Comparison of ENCODE assay signal across 8 mouse cellular contexts in the genomic region with DNA sequence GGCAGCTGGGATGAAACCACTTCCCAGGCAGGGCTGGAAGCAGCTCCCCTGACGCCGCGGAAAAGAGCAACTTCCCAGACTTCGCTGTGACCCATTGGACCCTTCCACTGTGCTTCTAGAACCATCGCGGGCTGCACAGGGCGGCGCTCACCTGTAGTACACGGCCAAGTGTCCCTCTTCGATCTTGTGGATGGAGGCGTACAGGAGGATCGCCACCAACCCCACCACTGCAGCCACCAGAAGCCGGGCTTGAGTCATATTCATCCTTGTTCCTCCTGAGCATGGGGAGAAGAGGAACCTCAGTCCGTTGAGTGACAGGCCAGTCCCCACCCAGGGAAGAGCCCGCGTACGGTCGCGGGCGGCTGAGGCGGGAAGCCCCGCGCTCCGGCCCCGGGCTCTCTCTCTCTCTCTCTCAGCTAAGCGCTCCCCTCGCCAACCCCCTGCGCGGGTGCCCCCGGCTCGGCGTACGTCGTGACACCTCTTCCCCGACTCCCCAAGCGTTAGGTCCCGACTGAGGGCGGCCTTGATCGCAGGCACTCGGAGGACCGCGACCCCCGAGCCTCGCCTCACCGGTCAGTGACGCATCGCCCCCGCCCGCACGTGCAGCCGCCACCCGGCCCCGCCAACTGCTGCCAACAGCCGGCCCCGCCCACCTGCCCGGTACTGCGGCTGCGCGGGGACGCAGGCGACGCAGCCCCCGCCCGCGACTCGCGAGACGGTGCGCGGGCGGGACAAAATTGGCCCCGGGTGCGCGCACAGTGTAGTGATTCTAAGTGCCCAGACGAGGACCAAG. TPM values are rescaled to one million over a fixed set of nuclear protein-coding genes. Genes with fewer than 3 reads are reported as not detected.
DNase-seq lines count a peak whose midpoint lies in the region; ATAC-seq lines count a peak whose summit lies in the region.

A gene (minus strand): TSS at position 665 of the 793 bp plus-strand sequence.

- no peaks in the 10 kb centered on the region for H3K9me3 ChIP-seq in hindbrain, embryonic 16.5 days (ENCODE audit: control insufficient read depth, low read length)

- no peaks in the 10 kb centered on the region for H3K36me3 ChIP-seq in hindbrain, embryonic 16.5 days (ENCODE audit: control insufficient read depth, insufficient read depth, low read length)

- peak; percentile 96 for ATAC-seq in hindbrain, embryonic 16.5 days

- WGBS in hindbrain, embryonic 16.5 days: under 1% methylated on average over 71 of the region's 75 CpGs

- H3K27ac ChIP-seq in hindbrain, embryonic 16.5 days (ENCODE audit: low read depth, low read length): peak within 1 kb of the TSS; percentile 81

- no peaks in the 10 kb centered on the region for H3K27me3 ChIP-seq in hindbrain, embryonic 16.5 days (replicated peaks; ENCODE audit: control insufficient read depth, insufficient read depth, low read length)

- H3K4me3 ChIP-seq in hindbrain, embryonic 16.5 days (ENCODE audit: low read length): peak within 1 kb of the TSS; percentile 90

- H3K4me2 ChIP-seq in hindbrain, embryonic 16.5 days (ENCODE audit: low read length): peak within 1 kb of the TSS; percentile 92

- peak within 1 kb of the TSS; percentile 87 for H3K9ac ChIP-seq in hindbrain, embryonic 16.5 days (ENCODE audit: low read depth, low read length)

- peaks cover 13% of the 10 kb centered on the region for H3K4me1 ChIP-seq in hindbrain, embryonic 16.5 days (ENCODE audit: control insufficient read depth, insufficient read depth, low read depth, low read length)

- DNase-seq in ZHBTc4 (ENCODE audit: low read depth, low spot score): peak; percentile 91
- DNase-seq in cerebellum, postnatal 4 days (ENCODE audit: low spot score in 2 of 2): peak; percentile 81 to 93
- peak; percentile 88 for DNase-seq in gastrocnemius, adult 18-20 months (ENCODE audit: low spot score)
- peak; percentile 91 to 93 for DNase-seq in left cerebral cortex, adult 18-20 months (ENCODE audit: low spot score in 2 of 2)
- peak; percentile 92 to 94 for DNase-seq in lung, postnatal 4 days
- peak; percentile 93 for DNase-seq in retina, postnatal 1 day
- peak; percentile 96 for DNase-seq in thymus, postnatal 4 days

RNA-seq across cellular contexts. Expression of the gene that starts here (rescaled TPM):
- 1 to 10 TPM; 5.8 to 6.1 TPM for total RNA-seq in gastrocnemius, adult 18-20 months (2021)
- 21.7 and 23.3 TPM in 2 replicates for polyA plus RNA-seq in hindbrain, embryonic 16.5 days (2015; fragmentation: Nextera tagmentation; extraction: Ambion mirVana)
- total RNA-seq in left cerebral cortex, adult 18-20 months (2021): 10 to 100 TPM; 22.2 to 23.6 TPM

Comparison
In these comparisons a context has a peak if more than half of its experiments do, and no peak if none do; other contexts are left out.
1. Peak in every context shown above with its lines: DNase-seq, ATAC-seq, H3K4me3 ChIP-seq and H3K27ac ChIP-seq.